Mouse (Mus musculus) midbrain, embryonic 13.5 days (tissue): Measurements from ENCODE around the gene Slc16a11. TPM values are rescaled to one million over a fixed set of nuclear protein-coding genes. Genes with fewer than 3 reads are reported as not detected.
"Not testable (repeated sequence)": the region's sequence is repeated elsewhere in the genome, so short reads cannot be mapped to it uniquely, and the experiment has no call there.

Source experiments
- ATAC-seq: fragments of 200-750 bp; cut with Nextera tagmentation; 2 replicates; pipeline ENCODE4 v1.8.0; 2017; ENCODE audit warnings: mild to moderate bottlenecking, moderate TSS enrichment, moderate library complexity
- H3K27ac ChIP-seq: fragments of 300-500 bp; sonication (generic); 2 replicates; pipeline ENCODE4 v1.5.1; 2015; ENCODE audit warnings: inconsistent platforms, mild to moderate bottlenecking, moderate library complexity
- H3K27me3 ChIP-seq: fragments of 300-500 bp; sonication (generic); 2 replicates; pipeline ENCODE4 v1.6.1; 2015; ENCODE audit warnings: mild to moderate bottlenecking, inconsistent platforms
- H3K36me3 ChIP-seq: fragments of 300-500 bp; sonication (generic); 2 replicates; pipeline ENCODE4 v1.6.1; 2015; ENCODE audit warnings: mild to moderate bottlenecking, inconsistent platforms
- H3K4me1 ChIP-seq: fragments of 300-500 bp; sonication (generic); replicated peaks from 2 replicates; pipeline ENCODE4 v1.6.1; 2015; ENCODE audit warnings: inconsistent platforms
- H3K4me2 ChIP-seq: fragments of 300-500 bp; sonication (generic); replicated peaks from 2 replicates; pipeline ENCODE4 v1.6.1; 2015; ENCODE audit warnings: moderate library complexity, mild to moderate bottlenecking, inconsistent platforms
- H3K4me3 ChIP-seq: fragments of 300-500 bp; sonication (generic); replicated peaks from 2 replicates; pipeline ENCODE4 v1.5.1; 2015; ENCODE audit warnings: mild to moderate bottlenecking, inconsistent platforms
- H3K9ac ChIP-seq: fragments of 300-500 bp; sonication (generic); replicated peaks from 2 replicates; pipeline ENCODE4 v1.6.1; 2015; ENCODE audit warnings: mild to moderate bottlenecking, inconsistent platforms
- H3K9me3 ChIP-seq: fragments of 300-500 bp; sonication (generic); 2 replicates; pipeline ENCODE4 v1.6.1; 2016; ENCODE audit warnings: mild to moderate bottlenecking, inconsistent platforms
- WGBS: fragments of 180-500 bp; shearing (Covaris S2); methylation state at CpG from one replicate; pipeline ENCODE4 v1.1.7; 2015; 5-methylcytosine and 5-hydroxymethylcytosine counted together
- polyA plus RNA-seq: library from polyadenylated mRNA; unstranded; fragments of >200 nt; fragmentation: Nextera tagmentation; extraction: Ambion mirVana; gene quantifications from 2 replicates; pipeline ENCODE4 v1.2.1, GENCODE M21; 2015

Slc16a11 gene
- polyA plus RNA-seq: 1.9 and 2.4 TPM in 2 replicates

DNA sequence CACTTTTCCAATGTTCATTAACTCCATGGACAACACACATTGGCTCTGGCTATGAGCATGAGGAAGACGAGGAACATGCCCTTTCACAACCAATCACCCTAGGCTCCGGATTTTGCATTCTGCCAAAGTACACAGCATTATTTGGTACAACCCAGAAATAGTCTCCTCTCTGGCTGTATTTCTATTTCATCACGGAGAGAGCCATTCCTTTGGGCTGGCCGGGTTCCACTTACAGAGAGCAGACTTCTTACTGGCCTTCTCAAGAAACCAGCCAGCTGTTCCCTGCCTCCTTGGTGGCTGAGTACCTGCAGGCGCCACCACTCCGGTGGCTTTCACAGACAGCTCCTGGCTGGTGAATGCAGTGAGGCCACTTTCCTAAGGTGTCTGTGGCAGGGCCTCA, at the start of gene Slc16a11:
Gene Slc16a11 (plus strand): TSS at position 330 of the 400 bp plus-strand sequence.
- H3K27ac ChIP-seq: no peak within 1 kb of the TSS
- no peaks in the 10 kb centered on the region for H3K9me3 ChIP-seq
- peak within 1 kb of the TSS; percentile 39 for H3K4me3 ChIP-seq
- 58% methylated on average over 6 of the region's 6 CpGs for WGBS
- H3K9ac ChIP-seq: peak within 1 kb of the TSS; percentile 48
- H3K27me3 ChIP-seq: peaks cover 55% of the 10 kb centered on the region
- peaks cover 26% of the 10 kb centered on the region for H3K4me1 ChIP-seq
- peak within 1 kb of the TSS; percentile 60 for H3K4me2 ChIP-seq
- no peak for ATAC-seq
- peaks cover 9% of the 10 kb centered on the region for H3K36me3 ChIP-seq

DNA sequence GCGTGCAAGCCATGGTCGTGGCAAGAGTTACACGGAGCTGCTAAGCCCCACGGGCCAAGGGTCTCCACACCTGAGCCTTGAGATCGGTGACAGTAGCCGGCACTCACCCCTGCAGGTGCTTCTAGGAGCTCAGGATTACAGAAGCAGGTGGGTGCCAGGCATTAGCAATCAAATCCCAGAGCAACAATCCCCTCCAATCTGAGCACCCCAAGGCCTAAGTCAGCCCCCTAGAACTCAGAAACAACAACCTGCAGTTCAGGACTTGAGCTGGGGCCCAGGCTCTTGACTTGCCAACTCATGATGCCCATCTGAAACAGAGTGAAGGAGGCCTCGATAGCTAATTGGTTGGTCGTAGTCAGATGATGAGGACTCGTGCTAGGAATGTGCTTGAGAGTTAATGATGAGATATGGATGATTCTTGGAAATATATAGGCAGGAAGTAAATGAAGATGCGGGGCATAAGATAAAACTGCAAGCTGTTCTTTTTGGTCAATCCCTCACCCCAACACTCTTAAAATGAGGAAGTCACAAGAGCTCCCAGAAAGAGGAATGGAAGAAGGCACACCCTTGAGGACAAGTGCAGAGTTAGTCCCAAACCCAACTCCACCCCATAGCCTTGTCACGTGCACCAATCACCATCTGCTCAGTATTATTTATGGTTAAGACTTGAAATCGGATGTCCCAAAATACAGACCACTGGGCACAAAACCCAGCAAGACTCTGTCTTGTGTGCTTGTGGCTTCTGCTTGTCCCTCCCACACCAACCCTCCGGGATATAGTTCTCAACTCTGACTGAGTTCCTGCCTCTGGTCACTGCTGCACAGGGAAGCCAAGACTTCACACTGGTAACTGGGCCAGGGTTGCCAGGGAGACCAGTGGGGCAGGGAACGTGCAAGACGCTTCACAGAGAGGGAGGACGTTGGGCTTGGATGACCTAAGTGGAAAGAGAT, 46.3 kb upstream of the Slc16a11 start:
- Histone ChIP-seq H3K36me3 (no peaks in the 10 kb centered on the region), H3K27me3 (no peaks in the 10 kb centered on the region), H3K27ac (no peak overlapping the region), H3K4me1 (no peaks in the 10 kb centered on the region), H3K4me3 (no peak overlapping the region), H3K9me3 (no peaks in the 10 kb centered on the region), H3K4me2 (no peak overlapping the region), H3K9ac (no peak overlapping the region)
- ATAC-seq: no peak
- 71% methylated on average over 16 of the region's 16 CpGs for WGBS

DNA sequence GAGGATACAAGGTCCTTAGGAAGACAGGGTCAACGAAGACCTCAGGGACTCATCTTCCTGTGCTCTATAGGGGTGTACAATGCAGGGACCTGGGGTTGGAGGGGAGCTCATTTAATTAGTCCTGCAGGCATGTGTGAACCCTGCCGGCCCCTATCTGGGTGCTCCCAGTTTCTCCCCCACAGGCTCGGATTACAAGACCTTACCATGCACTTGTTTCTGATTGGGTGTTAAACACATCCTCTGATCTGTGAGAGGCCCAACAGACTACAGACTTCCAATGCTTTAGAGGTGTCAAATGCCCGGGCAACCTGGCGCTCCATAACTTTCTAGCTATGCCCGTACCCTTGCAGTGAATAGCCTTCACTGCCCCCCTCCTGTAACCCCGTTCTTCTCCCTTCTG, 44.4 kb upstream of the Slc16a11 start:
- no peak overlapping the region for H3K9ac ChIP-seq
- no peak overlapping the region for H3K4me3 ChIP-seq
- H3K27me3 ChIP-seq: no peaks in the 10 kb centered on the region
- ATAC-seq: no peak
- 67% methylated on average over 7 of the region's 7 CpGs for WGBS
- no peaks in the 10 kb centered on the region for H3K4me1 ChIP-seq
- no peak overlapping the region for H3K4me2 ChIP-seq
- H3K36me3 ChIP-seq: no peaks in the 10 kb centered on the region
- H3K27ac ChIP-seq: no peak overlapping the region
- H3K9me3 ChIP-seq: no peaks in the 10 kb centered on the region

DNA sequence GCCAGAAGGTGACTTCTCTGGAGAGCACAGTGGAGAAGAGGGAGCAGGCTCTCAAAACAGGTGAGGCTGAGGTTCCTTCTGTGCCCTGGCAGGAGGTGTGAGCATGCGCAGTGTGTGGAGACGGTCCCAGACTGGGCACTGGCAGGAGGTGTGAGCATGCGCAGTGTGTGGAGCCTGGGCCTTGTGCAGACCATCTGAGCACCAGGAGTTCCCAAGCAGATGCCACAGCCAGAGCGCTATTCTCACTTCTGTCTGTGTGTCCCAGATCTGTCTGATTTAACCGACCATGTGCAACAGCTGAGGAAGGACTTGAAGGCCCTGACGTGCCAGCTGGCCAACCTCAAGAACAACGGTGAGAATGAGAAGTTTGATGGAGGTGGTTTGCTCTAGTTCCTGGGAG, 43.1 kb upstream of the Slc16a11 start:
- not testable (repeated sequence) for H3K27ac ChIP-seq, H3K4me1 ChIP-seq, H3K4me3 ChIP-seq, ATAC-seq, H3K36me3 ChIP-seq, H3K4me2 ChIP-seq, H3K27me3 ChIP-seq, H3K9ac ChIP-seq, H3K9me3 ChIP-seq
- 94% methylated on average over 7 of the region's 7 CpGs for WGBS

DNA sequence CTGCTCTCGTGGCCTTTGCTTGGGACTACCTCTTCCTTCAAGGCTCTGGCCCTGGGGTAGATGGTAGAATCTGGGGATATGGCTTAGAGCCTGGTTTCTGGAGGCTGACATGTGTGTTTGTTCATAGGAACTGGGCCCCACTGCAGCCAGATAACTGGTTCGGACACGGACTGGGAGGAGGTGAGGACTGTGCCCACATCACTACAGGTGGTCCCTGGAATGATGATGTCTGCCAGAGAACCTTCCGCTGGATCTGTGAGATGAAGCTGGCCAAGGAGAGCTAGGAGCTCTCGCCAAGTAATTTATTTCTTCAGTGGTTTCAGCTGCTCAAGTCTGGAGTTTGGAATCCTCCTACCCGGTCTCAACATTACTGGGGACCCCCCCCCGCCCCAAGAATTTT, 42.3 kb upstream of the Slc16a11 start:
- H3K4me2 ChIP-seq: no peak overlapping the region
- no peaks in the 10 kb centered on the region for H3K9me3 ChIP-seq
- ATAC-seq: no peak
- 77% methylated on average over 7 of the region's 7 CpGs for WGBS
- no peaks in the 10 kb centered on the region for H3K4me1 ChIP-seq
- no peaks in the 10 kb centered on the region for H3K27me3 ChIP-seq
- no peak overlapping the region for H3K9ac ChIP-seq
- H3K27ac ChIP-seq: no peak overlapping the region
- no peak overlapping the region for H3K4me3 ChIP-seq
- H3K36me3 ChIP-seq: no peaks in the 10 kb centered on the region

DNA sequence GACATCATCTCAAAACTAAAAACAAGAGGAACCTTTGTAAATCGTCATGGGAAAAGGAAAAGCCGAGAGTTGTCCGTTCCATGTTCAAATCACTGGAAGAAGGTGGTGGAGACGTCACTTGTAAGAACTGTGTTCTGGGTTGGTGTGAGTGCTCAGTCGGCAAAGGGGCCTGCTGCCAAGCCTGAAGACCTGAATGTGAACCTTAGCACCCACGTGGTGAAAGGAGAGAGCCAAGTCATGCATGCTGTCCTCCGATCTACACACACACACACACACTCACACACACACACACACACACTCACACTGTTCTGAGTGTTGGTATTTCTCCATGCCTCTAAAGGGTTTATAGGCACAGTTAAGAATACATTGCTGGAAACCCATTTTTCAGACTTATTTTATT, 41.4 kb upstream of the Slc16a11 start:
- Histone ChIP-seq H3K4me2 (no peak overlapping the region), H3K4me3 (no peak overlapping the region), H3K4me1 (no peaks in the 10 kb centered on the region), H3K36me3 (no peaks in the 10 kb centered on the region), H3K27me3 (no peaks in the 10 kb centered on the region), H3K27ac (no peak overlapping the region), H3K9ac (no peak overlapping the region), H3K9me3 (no peaks in the 10 kb centered on the region)
- WGBS: 87% methylated on average over 7 of the region's 7 CpGs
- no peak for ATAC-seq

DNA sequence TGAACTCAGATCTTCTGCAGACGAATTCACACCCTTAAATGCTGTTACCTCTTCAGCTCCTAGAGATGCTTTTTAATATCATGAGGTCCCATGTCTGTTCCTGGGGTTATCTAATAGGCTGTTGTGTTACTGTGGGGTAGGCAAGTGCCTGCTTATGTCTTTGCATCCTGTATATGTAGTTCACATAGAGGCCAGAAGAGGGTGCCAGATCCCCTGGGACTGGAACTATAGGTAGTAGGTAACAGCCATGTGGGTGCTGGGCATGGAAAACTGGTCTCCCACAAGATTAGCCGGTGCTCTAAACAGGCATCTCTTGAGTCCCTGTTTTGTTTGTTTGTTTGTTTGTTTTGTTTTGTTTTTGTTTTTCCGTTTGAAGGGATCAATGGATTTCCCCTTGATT, 40.7 kb upstream of the Slc16a11 start:
- H3K4me1 ChIP-seq: no peaks in the 10 kb centered on the region
- 62% methylated on average over 3 of the region's 3 CpGs for WGBS
- H3K27ac ChIP-seq: no peak overlapping the region
- H3K27me3 ChIP-seq: no peaks in the 10 kb centered on the region
- no peak overlapping the region for H3K4me2 ChIP-seq
- H3K36me3 ChIP-seq: no peaks in the 10 kb centered on the region
- H3K9me3 ChIP-seq: no peaks in the 10 kb centered on the region
- ATAC-seq: no peak
- no peak overlapping the region for H3K9ac ChIP-seq
- no peak overlapping the region for H3K4me3 ChIP-seq

DNA sequence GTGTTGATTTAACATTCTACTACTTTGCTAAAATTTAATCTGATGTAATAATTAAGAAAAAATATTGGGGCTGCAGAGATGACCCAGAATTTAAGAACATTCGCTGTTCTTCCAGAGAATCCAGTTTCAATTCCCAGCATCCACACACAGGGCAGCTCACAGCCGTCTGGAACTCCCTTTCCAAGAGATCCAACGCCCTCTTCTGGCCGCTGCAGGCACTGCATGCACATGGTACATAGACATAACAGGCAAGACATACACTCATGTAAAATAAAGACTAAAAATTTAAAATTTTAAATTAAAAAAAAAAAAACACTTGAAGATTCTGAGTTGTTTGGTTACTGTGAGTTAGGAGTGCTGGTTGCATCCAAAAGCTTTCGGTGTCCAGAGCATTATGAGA, 40.3 kb upstream of the Slc16a11 start:
- Histone ChIP-seq H3K9ac (no peak overlapping the region), H3K4me1 (no peaks in the 10 kb centered on the region), H3K4me3 (no peak overlapping the region), H3K4me2 (no peak overlapping the region), H3K27me3 (no peaks in the 10 kb centered on the region), H3K27ac (no peak overlapping the region), H3K36me3 (no peaks in the 10 kb centered on the region), H3K9me3 (no peaks in the 10 kb centered on the region)
- 48% methylated on average over 5 of the region's 5 CpGs for WGBS
- no peak for ATAC-seq

DNA sequence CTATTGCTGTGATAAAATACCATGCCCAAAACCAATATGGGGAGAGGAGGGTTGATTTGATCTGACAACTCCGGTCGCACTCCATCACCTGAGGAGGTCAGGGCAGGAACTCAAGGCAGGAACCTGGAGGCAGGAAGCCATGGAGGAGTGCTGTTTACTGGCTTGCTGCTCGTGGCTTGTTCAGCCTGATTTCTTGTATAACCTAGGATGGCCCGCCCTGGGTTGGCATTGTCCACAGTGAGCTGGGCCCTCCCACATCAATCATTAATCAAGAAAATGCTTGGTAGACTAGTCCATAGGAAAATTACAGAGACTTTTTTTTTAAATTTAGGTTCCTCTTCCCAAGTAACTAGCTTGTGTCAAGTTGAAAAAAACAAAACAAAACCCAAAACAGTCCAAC, 38.1 kb upstream of the Slc16a11 start:
- ATAC-seq: no peak
- Histone ChIP-seq H3K4me2 (no peak overlapping the region), H3K27ac (no peak overlapping the region), H3K4me3 (no peak overlapping the region), H3K9ac (no peak overlapping the region), H3K27me3 (no peaks in the 10 kb centered on the region), H3K9me3 (no peaks in the 10 kb centered on the region), H3K4me1 (no peaks in the 10 kb centered on the region), H3K36me3 (no peaks in the 10 kb centered on the region)
- WGBS: 86% methylated on average over 4 of the region's 4 CpGs

DNA sequence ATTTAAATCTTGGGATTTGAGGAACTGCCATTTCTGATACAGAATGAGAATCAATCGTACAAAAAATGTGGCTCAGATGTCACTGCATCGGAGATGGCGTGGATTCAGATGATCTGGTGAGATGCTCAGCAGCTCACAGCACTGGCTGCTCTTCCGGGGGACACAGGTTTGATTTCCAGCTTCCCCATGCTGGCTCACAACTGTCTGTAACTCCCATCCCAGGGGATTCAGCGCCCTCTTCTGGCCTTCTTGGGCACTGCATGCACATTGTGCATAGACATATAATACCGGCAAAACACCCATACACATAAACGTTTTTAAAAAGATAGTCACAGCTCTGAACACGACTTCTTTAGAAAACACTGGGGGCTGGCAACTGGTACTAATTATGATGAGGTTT, 34.9 kb upstream of the Slc16a11 start:
- Histone ChIP-seq H3K4me3 (no peak overlapping the region), H3K27me3 (no peaks in the 10 kb centered on the region), H3K9ac (no peak overlapping the region), H3K4me1 (no peaks in the 10 kb centered on the region), H3K4me2 (no peak overlapping the region), H3K27ac (no peak overlapping the region), H3K9me3 (no peaks in the 10 kb centered on the region), H3K36me3 (no peaks in the 10 kb centered on the region)
- 73% methylated on average over 8 of the region's 8 CpGs for WGBS
- no peak for ATAC-seq

DNA sequence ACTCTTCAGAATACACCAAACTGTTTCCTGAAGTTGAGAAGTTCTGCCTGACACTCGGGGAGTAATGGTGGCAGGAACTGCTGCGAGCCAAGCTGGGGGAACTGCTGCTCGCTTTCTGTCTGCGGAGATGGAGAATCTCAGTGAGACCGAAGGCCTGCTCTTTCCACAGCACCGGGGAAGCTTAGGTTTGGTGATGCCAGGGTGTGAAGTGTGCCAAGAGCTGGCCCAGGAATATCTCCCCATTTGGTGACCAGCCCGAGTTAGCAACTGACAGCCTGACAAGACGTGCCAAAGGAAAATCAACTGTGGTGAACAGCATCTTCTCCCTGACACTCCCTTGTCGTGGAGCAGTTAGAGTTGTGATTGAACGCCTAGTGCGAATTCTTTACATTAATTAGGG, 34.2 kb upstream of the Slc16a11 start:
- Histone ChIP-seq H3K4me2 (no peak overlapping the region), H3K4me3 (no peak overlapping the region), H3K4me1 (no peaks in the 10 kb centered on the region), H3K9ac (no peak overlapping the region), H3K27ac (no peak overlapping the region), H3K27me3 (no peaks in the 10 kb centered on the region), H3K36me3 (no peaks in the 10 kb centered on the region), H3K9me3 (no peaks in the 10 kb centered on the region)
- 87% methylated on average over 11 of the region's 11 CpGs for WGBS
- no peak for ATAC-seq

DNA sequence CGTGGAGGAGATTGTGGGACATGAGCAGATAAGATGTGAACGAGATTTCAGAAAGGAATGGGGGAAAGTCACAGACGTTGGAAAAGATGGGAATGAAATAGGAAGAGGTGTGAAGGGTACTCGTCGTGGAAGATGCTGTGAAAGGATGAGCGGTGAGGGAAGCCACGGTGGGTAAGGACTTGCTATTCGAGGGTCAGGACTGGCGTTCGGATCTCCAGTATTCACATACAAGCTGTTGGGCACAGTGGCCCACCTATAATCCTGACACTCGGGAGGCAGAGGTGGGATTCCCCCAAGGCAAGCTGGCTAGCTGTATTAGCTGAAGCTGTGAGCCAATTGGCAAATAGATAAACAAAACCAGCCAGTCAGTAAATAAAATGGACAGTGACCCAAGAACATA, 33.8 kb upstream of the Slc16a11 start:
- WGBS: 81% methylated on average over 11 of the region's 11 CpGs
- ATAC-seq: no peak
- H3K4me1 ChIP-seq: no peaks in the 10 kb centered on the region

DNA sequence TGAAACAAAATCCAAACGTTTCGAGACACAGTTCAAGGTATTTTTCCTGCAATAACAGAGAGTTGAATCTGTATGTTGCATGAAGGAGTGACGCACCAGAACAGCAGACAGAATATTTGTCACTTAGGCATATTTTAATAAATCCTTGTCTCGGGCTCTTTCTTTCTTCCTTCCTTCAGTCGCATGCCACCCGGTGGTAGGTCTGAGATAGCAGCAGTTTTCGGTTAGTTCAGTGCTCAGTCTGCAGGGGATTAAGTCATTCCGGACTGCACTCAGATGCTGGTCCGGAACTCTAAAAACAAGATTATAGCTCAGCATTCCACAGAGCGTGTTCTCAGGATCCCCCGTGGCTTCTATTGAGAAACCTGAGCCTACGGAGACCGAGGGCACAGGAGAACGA, 33.2 kb upstream of the Slc16a11 start:
- Histone ChIP-seq H3K4me2 (0 out of 2 replicates have a peak overlapping the region, but pooled peaks have one; percentile 13), H3K4me3 (no peak overlapping the region), H3K27ac (no peak overlapping the region), H3K36me3 (no peaks in the 10 kb centered on the region), H3K9me3 (no peaks in the 10 kb centered on the region), H3K27me3 (no peaks in the 10 kb centered on the region), H3K4me1 (no peaks in the 10 kb centered on the region), H3K9ac (no peak overlapping the region)
- ATAC-seq: no peak
- 26% methylated on average over 14 of the region's 14 CpGs for WGBS

More for the DNA sequence above, 33.8 kb upstream of the Slc16a11 start:
- no peak overlapping the region for H3K27ac ChIP-seq
- no peaks in the 10 kb centered on the region for H3K27me3 ChIP-seq
- H3K9me3 ChIP-seq: no peaks in the 10 kb centered on the region
- H3K4me2 ChIP-seq: no peak overlapping the region
- no peaks in the 10 kb centered on the region for H3K36me3 ChIP-seq
- H3K4me3 ChIP-seq: no peak overlapping the region
- no peak overlapping the region for H3K9ac ChIP-seq
